Mouse (Mus musculus): ENCODE results near the gene Olfr1282.
"Not testable (repeated sequence)": the region's sequence is repeated elsewhere in the genome, so short reads cannot be mapped to it uniquely, and the experiment has no call there.

Gene Olfr1282

DNA sequence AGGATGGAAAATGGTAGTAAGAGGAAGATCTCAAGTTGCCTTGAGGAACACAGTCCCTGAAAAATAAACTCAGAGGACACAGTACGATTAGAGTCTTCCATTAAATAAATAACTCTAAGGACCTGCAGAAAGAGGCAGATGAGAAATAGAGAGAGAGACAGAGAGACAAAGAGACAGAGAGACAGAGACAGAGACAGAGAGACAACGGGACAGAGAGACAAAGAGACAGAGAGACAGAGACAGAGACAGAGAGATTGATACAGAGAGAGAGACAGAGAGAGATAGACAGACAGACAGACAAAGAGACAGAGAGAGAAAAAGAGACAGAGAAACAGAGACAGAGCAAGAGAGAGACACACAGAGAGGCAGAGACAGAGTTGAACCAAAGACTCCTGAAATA is at the start of gene Olfr1282:
Olfr1282 (minus strand) TSS at position 101 of the 400 bp plus-strand sequence.
- no peak for DNase-seq (ENCODE audit: low spot score in 2 of 2)

DNA sequence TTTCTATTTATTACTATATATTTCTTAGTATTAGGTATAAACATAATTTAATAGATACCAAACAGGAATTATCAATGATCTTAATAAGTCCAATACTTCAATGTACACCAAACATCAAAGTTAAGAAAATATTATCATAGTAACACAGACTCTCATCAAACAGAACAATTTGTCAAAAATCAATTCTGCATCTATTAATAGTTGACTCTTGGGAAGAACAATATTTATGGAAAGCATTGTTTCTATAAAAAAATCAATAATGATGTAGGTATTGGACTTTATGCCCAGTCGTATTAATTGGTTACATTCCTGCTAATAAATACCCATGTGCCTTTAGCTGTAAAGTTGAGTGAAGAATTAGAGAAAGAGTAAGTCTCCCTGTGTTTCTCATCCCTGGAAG is 39.3 kb upstream of the Olfr1282 start, which contains the start of gene Olfr1284:
Olfr1284 (plus strand) TSS at position 301 of the 400 bp plus-strand sequence.
- DNase-seq (ENCODE audit: low spot score in 2 of 2) = no peak

DNA sequence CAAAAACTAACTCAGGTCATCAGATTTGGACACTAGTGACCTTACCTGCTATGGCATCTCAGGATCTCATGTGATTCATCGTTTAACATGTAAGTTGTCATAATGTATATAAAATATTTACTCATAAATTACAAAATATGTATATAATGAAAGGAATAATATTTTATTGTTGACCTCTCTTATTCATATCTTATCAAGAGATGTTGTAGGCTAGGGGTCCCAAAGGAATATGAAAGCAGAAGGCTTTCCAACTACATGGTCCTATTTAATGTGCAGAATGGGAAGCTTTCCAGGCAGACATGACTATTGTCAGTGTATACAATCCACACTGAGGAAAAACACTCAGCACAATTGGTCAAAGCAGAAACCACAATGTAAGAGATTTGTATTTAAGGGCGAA is 30.6 kb upstream of the Olfr1282 start, which contains the start of gene Olfr1283:
Olfr1283 (plus strand) TSS at position 301 of the 400 bp plus-strand sequence.
- DNase-seq (ENCODE audit: low spot score in 2 of 2) = no peak

DNA sequence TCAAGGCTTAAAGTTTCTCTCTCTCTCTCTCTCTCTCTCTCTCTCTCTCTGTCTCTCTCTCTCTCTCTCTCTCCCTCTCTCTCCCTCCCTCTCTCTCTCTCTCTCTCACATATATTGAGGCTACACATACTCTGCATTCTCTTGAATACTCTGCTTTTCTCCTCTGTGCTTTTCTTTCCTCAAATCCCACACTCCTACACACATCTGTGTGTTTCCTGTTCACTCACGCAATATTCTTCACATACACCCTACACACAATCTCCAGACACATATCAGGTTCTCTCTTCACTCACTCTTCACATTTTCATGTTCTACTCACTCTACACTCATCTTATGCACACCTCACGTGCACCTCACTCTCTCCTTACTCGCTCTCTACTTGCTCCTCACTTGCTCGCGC is 2.2 kb downstream of the Olfr1282 start:
- not testable (repeated sequence) for DNase-seq (ENCODE audit: low spot score in 2 of 2)

DNA sequence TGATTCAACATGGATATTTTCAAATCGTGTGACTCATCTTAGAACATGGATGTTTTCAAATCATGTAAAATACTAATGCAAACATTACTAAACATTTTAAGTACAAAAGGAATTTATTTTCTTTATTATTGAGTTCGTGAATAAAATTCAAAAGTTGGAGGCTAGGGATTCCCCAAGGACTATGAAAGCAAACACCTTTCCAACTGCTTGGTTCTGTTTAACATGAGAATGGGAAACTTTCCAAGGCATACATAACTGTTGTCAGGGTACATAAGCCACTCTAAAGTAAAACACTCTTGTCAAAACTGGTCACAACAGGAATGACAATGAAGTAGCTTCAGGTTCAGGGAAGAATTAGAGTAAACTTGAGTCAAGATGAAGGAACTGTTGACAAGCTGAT is 9.7 kb downstream of the Olfr1282 start, which contains the start of gene Olfr1281:
Olfr1281 (plus strand) TSS at position 301 of the 400 bp plus-strand sequence.
- DNase-seq (ENCODE audit: low spot score in 2 of 2) = no peak

DNA sequence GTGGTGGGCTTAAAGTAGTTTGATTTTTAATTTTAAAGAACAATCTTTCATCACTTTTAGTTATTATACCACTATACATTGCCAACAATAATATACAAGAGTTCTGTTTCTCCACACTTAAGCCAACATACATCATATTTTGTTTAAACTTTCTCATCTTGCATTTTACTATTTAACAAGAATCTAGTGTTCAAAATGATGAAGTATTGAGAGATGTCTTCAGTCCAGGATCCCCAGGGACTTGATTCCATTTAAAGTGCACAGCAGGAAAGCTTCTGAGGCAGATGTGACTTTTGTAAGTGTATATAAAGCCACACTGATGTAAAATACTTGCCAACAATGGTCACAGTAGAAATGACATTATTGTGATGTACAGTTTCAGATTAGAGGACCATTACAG is 22.2 kb downstream of the Olfr1282 start, which contains the start of gene Olfr1280:
Olfr1280 (plus strand) TSS at position 301 of the 400 bp plus-strand sequence.
- DNase-seq (ENCODE audit: low spot score in 2 of 2) = no peak

DNA sequence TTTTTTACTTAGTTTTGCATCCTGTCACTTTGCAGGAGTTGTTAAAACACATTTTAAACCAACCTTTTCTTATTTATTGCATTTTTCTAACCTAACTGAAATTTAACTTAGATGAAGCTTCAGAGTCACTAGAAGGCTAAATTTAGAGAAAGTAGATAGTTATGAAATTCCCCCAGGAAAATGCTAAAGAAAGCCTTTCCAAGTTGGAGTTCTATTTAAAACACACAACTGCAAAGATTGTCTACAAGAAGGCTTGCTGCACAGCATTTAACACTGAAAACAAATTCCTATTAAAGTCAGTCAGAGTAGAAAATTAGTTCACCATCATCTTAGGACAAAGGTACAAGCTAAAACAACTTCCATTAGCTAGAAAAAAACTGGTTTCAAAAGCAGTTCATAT is 35.5 kb downstream of the Olfr1282 start, which contains the start of gene Olfr1279:
Olfr1279 (plus strand) TSS at position 262 of the 400 bp plus-strand sequence.
- DNase-seq (ENCODE audit: low spot score in 2 of 2) = no peak

DNA sequence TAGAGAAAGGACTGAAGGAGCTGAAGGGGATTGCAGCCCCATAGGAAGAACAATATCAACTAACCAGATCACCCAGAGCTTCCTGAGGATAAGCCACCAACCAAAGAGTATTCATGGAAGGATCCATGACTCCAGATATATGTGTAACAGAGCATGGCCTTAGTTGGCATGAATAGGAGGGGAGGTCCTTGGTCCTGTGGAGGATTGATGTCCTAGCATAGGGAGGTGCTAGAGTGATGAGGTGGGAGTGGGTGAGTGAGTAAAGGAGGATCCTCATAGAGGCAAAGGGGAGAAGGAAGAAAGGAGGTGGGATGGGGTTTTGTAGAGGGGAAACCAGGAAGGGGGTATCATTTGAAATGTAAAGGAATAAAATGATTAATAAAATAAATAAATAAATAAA is 37.3 kb downstream of the Olfr1282 start:
- no peak for DNase-seq (ENCODE audit: low spot score in 2 of 2)

DNA sequence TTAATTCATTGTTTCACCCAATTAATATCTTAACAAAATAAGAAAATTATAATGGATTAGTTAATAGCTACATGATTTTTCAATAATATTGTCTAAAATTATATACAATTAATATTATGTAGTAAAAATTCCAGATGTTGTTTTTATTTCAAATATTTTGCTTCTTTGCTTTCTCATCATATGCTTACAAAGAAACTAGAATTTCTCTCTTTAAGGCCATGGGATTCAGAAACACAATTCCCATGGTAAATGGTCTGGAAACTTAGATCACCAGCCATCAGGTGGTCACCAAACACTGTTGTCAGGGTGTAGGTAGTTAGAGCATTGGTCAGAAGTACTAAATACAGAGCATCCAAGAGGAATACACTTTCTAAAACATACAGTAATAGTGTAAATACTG is 46.0 kb downstream of the Olfr1282 start, which contains the start of gene Olfr1278:
Olfr1278 (plus strand) TSS at position 301 of the 400 bp plus-strand sequence.
- DNase-seq (ENCODE audit: low spot score in 2 of 2) = no peak
